Mouse (Mus musculus) left cerebral cortex, postnatal 36 days (tissue): ENCODE results near the gene Tcta. TPM values are rescaled to one million over a fixed set of nuclear protein-coding genes. Genes with fewer than 3 reads are reported as not detected.

Experiments
- DNase-seq, 2 experiments: peaks; one replicate each; pipeline ENCODE4 v3.0.0; 2021 to 2022; ENCODE audit warnings: low spot score in 2 of 2, mixed read lengths in 1 of 2
- intact Hi-C: fragments of 180-260 bp; cut with DNase I; formaldehyde crosslinking; loops from one replicate; pipeline ENCODE4 v1.15.1; 2025
- total RNA-seq, 2 experiments: library from RNA; stranded (reverse); gene quantifications; 2 replicates each; pipeline ENCODE4 v1.2.3; 2021

Tcta gene
- 10 to 100 TPM; 29.2 to 41.4 TPM for total RNA-seq

DNA sequence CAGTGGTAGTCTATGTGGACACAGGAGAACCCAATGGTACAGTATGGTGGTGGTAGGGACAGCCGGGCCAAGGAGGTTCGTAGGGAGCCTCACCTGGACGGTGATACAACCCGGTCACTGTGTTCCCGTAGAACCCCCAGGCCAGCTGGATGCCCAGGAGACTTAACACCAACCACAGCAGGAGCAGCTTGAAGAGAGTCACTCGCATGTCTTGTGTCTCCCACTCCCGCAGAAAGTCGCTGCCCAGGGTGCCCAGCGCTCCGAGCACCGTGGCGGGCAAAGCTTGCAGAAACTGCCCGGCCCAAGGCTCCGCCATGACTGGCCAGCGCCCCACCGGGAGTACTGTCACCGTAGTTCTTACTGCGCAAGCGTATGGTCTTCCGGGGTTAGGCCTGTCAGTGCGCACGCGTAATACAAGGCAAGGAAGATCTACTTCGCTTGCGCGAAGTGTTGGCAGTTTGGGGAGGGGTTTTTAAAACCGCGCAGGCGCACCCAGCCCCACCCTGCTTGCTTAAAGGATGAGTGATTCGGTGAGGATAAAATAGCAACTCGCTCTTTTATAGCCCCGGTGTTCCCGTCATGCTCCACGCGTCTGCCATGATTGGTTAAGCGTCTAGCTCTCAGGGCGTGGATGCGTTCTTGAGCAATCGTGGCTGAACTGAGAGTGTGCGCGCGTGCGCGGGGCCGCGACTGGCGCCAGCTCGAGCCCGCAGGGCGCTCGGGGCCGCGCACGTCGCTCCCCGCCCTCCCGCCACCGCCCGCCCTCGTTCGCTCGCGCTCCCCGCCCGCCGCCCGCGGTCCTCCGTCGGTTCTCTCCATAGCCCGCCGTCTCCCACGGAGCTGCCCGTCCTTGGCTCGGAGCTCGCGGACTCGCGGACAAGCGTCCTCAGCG, at the start of gene Tcta, which contains the start of gene Rhoa:
Gene Tcta, minus strand, starts transcription at position 532 of the 892 bp plus-strand sequence.
Gene Rhoa, plus strand, starts transcription at position 501 of the 892 bp plus-strand sequence.
- peak; percentile 99 for DNase-seq
- intact Hi-C loops: loop anchor here (1.0 to 5.0 kb wide), 2 partner anchors 41 to 211 kb away; partner anchors contain the start of genes Qrich1 and Usp4

DNA sequence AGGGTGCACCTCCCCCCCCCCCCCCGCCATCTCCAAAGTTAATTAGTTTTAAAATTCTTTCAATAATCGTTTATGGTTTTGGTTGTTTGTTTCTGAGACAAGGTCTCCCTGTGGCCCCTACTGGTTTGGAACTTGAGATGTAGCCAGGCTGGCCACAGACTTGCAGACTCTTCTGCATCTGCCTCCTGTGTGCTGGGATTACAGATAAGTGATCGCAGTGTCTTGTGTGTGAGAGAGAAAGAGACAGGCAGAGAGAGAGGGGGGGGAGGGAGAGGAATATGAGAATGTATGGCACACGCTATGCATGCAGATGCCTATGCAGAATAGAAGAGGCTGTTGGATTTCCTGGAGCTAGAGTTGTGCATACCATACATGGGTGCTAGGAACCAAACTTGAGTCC, 43.8 kb upstream of the Tcta start:
- no peak for DNase-seq
- intact Hi-C loops: loop anchor here (5.0 kb wide), 1 partner anchor 103 kb away; no protein-coding TSS in a partner anchor

DNA sequence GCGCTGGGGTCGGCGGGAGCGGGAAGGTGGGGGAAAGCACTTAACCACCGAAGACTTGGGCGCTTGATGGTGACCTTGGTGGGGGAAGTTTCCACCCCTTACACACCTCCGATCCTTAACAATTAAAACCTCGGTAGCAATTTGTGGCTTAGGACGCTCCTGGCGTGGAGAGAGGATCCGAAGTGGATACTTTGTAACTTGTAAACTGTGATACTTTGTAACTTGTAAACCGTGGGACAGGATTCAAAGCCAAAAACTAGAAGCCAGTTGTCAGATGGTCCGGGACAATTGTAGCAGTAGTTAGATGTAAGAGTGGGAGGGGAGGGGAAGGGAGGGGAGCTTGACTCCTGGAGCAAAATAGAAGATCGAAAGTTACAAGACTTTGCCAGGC, 42.3 kb upstream of the Tcta start:
- intact Hi-C loops: loop anchor here (5.0 kb wide), 1 partner anchor 104 kb away; no protein-coding TSS in a partner anchor
- no peak for DNase-seq

- peak; percentile 88 to 89 for DNase-seq
- intact Hi-C loops: loop anchor here (1.0 to 5.0 kb wide), 2 partner anchors 41 to 105 kb away; partner anchors contain the start of genes Rhoa and Tcta
Observed at GRCm38 (mm10) chr9:108347540-108348289, 41.8 kb upstream of the Tcta start, which contains the start of gene Usp4. TSS of gene Usp4 (plus strand) at chr9:108347853.

DNA sequence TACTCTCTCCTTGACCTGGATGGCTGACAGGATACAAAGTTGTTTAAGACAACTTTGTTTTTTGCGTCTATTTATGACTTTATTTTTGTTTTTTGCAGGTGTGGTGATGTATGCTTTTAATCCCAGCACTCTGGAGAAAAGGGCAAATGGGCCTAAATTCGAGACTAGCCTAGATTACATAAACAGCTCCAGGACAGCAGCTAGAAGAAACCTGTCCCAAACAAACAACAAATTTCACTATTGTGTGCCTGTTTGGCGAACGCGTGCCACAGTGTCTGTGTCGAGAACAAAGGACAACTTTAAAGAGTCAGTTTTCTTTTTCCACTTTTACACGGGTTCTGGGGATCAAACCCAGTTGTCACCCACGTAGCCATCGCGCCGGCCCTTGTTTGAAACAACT, 41.1 kb upstream of the Tcta start:
- intact Hi-C loops: loop anchor here (1.0 to 5.0 kb wide), 2 partner anchors 41 to 105 kb away; partner anchors contain the start of genes Rhoa and Tcta

GRCm38 (mm10) chr9:108344471-108344870, 38.5 kb upstream of the Tcta start:
- intact Hi-C loops: no loop called here
- no peak for DNase-seq

More for the DNA sequence above, 41.1 kb upstream of the Tcta start:
- no peak for DNase-seq

DNA sequence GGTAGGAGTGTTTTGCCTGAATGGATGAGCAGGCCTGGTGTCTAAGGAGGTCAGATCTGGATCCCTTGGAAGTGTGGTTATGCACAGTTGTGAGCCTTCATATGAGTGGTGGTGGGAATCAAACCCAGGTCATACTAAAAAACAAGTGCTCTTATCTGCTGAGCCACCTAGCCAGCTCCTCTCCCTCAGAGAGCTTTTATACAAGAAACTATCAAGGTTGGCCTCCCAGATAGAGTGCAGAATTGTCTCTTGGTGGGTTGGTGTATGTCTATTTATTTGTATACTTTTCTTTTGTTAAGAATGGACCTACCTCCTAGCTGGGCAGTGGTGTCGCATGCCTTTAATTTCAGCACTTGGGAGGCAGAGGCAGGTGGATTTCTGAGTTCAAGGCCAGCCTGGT, 37.9 kb upstream of the Tcta start:
- intact Hi-C loops: no loop called here
- no peak for DNase-seq

DNA sequence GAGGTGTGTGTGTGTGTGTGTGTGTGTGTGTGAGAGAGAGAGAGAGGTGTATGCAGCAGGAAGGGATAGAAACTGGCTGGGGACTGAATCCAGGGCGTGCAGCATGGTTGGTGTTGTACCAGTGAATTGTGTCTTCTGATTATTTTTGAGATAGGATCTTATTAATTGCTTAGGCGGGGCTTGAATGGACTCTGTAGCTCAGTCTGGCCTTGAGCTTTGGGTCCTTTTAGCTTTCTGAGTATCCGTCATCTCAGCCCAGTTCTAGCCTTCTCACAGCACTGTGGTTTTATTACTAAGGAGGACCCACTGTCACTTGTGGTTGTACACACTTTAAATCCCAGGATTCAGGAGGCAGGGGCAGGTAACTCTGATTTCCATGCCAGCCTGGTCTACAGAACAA, 37.4 kb upstream of the Tcta start:
- no peak for DNase-seq
- intact Hi-C loops: no loop called here

DNA sequence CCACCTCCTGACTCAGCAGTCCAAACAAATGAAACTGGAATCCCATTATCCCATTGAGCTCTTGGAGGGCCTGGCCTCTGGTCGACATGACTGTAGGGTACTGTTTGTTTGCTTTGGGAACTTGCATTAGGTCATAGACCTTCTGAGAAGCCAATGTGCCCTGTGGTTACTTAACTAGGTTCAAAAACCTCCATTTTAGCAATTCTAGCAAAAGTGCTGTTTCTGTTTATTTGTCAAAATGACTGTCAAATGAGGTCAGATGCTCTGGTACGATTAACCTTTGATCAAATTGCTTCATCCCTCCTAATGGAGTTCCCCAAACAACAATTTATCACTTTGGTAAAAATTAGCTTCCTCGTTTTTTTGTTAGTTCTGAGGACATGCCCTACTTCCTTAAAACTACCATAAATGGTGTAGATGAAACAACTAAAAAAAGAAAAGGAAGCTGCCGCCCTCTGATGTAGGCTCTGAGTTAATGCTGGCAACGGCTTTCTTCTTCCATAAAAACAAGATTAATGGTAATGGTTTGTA, 36.4 kb upstream of the Tcta start:
- intact Hi-C loops: no loop called here
- DNase-seq: no peak

- DNase-seq: no peak
- intact Hi-C loops: no loop called here
Observed at GRCm38 (mm10) chr9:108341801-108342200, 35.8 kb upstream of the Tcta start.

DNA sequence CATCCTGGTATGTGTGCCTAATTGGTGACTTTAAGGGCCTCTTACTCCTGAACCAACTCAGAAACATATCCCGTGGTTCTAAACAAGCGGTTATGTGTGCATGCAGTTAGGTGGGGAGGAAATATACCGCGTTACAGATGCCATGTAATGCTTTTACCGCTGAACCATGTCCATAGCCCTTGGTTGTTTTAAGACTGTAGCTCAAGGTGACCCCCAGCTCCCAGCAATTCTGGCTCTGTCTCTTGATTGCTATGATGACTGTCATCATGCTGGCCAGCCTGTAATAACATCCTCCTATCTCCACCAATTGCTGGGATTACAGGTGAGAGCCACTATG, 35.1 kb upstream of the Tcta start:
- DNase-seq: no peak
- intact Hi-C loops: no loop called here

DNA sequence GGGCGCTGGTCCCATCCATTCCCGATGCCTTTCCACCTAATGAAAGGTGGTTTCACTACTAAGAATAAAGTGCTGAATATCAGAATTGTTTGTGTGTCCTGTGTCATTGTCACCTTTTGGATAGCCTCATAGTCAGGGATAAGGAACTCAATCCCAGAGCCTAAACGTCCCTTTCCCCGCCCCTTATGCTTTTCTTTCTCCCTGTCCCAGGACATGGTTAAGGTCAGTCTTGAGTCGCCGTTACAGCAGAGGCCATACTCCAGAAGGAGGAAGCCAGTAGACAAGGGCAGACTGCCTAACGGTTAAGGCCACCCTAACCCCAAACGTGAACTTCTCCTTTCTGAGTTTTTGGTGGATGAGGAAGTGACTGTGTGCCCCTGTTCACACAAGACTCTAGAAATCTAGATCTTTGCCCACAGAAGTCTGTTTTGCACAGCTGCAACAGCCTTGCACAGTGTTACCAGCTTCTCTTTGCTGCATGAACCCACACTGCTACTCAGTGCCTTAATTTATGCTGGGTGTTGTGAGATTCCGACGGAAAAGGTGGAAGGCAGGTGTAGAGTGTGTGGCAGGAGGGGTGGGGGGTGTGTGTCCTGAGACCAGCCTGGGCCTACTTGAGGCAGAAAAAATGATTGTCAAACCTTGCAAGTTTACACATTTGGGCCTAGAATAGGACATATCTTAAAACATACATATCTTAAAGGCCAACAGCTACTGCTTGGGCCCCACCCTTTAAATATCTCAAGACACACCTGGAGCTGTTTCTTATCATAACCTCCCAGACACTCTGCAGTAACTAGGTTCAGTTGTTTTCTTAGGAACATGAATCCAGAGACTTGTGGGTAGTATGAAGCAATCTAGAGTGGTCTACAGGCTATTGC, 34.5 kb upstream of the Tcta start:
- intact Hi-C loops: no loop called here
- no peak for DNase-seq

- intact Hi-C loops: no loop called here
- DNase-seq: no peak
Observed at GRCm38 (mm10) chr9:108339886-108340257, 33.9 kb upstream of the Tcta start.

GRCm38 (mm10) chr9:108338886-108339781, 33.2 kb upstream of the Tcta start, which contains the start of gene Gpx1:
TSS of gene Gpx1 (plus strand) at chr9:108338903.
- intact Hi-C loops: no loop called here
- DNase-seq: peak; percentile 85 to 86

- intact Hi-C loops: no loop called here
- DNase-seq: no peak
Observed at GRCm38 (mm10) chr9:108338551-108338885, 32.6 kb upstream of the Tcta start.

- intact Hi-C loops: no loop called here
Observed at GRCm38 (mm10) chr9:108337848-108338550, 32.0 kb upstream of the Tcta start.

GRCm38 (mm10) chr9:108325811-108326210, 19.9 kb upstream of the Tcta start:
- intact Hi-C loops: no loop called here
- no peak for DNase-seq

More at GRCm38 (mm10) chr9:108337848-108338550, 32.0 kb upstream of the Tcta start:
- no peak for DNase-seq

GRCm38 (mm10) chr9:108324784-108325183, 18.8 kb upstream of the Tcta start:
- no peak for DNase-seq
- intact Hi-C loops: no loop called here
